Mouse (Mus musculus) R1 (cell line): ENCODE results near the gene AI854703.

ENCODE experiments used
- DNase-seq: peaks from one replicate; pipeline ENCODE4 v3.0.0-alpha.2; 2018; ENCODE audit warnings: low read depth, low spot score

The AI854703 gene

DNA sequence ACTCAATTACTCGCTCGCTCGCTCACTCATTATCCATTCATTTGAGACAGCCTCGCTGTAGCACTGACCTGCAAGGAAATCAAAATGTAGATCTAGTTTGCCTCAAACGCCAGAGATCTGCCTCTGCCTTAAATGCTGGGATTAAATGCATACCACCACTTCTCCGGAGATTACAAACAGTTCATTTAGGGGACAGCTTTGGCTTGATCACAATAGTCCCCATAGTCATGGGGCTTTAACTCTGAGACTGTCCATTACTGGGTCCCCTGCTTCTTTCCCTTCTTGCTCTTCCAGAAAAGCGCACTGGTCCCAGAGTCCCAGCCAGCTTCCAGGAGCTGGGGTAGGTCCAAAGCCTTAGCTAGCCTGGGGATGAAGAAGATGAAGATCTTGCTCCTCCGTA is at the start of gene AI854703:
Gene AI854703, plus strand, starts transcription at position 301 of the 400 bp plus-strand sequence.
- DNase-seq: no peak

GRCm38 (mm10) chr6:48578736-48579135 is 47.8 kb upstream of the AI854703 start:
- DNase-seq: no peak

GRCm38 (mm10) chr6:48579215-48579648 is 47.3 kb upstream of the AI854703 start:
- DNase-seq: no peak

DNA sequence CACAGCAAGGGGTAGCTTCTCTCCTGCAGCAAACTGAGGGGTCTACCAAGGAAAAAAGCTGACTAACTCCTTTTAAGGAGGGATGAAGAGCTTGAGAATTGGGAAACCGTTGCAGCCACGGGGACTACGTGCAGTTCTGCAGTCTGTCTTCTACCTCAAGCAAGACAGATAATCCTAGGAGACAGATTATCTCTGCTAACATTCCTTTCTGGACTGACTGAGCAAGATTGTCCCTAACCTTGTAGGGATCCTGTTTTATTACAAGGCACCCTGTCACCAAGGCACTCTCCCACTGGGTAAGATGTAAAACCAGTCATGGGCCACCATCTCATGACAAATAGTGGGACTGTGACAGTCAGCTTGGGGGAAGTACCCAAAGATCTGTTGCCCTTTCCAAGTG is 45.3 kb upstream of the AI854703 start:
- no peak for DNase-seq

GRCm38 (mm10) chr6:48582037-48582436 is 44.5 kb upstream of the AI854703 start:
- peak; percentile 51 for DNase-seq

DNA sequence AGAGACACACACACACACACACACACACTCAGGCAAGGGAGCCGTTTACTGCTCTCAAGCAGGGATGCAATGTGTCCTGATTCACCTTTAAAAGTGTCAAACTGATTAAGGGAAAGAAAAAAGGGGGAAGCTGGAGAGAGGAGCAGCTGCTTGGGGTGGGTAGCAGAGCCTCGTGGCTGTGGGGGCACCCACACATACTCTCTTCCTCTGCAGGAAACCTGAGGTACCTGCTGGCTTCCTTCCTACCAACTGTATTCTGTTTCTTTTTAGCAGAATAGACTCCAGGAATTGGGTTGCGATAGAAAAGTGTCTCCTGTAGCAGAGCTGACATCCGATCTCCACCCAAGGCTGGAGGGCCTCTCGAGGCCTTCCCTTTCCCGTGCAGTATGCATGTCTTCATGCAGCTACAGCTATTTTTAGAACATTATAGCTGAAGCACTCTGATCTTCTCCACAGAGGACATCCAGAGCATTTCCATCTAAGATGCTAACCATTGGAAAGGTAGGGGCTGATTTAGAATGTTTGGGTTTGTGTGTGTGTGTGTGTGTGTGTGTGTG is 37.3 kb upstream of the AI854703 start, which contains the start of gene Gm45021:
Gene Gm45021, plus strand, starts transcription at position 417 of the 557 bp plus-strand sequence.
- DNase-seq: no peak

GRCm38 (mm10) chr6:48591221-48591845 is 35.2 kb upstream of the AI854703 start:
- no peak for DNase-seq

DNA sequence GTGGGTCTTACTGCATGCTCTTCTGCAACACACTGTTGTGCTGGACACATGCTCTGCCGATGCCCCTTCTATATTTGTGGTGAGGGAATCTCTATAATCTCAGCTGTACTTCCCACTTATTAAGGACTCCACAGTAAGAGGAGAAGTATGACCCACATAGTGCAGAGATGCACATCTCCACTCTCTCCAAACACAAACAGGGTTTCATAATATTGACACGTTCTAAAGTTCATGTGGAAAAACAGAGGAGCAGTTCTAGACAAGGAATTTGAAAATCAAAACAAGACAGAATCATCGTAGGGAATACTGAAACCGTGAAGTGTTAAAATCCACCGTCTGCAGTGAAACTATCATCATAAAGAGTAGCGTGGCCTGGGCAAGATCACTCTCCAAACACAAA is 34.7 kb upstream of the AI854703 start:
- DNase-seq: no peak

DNA sequence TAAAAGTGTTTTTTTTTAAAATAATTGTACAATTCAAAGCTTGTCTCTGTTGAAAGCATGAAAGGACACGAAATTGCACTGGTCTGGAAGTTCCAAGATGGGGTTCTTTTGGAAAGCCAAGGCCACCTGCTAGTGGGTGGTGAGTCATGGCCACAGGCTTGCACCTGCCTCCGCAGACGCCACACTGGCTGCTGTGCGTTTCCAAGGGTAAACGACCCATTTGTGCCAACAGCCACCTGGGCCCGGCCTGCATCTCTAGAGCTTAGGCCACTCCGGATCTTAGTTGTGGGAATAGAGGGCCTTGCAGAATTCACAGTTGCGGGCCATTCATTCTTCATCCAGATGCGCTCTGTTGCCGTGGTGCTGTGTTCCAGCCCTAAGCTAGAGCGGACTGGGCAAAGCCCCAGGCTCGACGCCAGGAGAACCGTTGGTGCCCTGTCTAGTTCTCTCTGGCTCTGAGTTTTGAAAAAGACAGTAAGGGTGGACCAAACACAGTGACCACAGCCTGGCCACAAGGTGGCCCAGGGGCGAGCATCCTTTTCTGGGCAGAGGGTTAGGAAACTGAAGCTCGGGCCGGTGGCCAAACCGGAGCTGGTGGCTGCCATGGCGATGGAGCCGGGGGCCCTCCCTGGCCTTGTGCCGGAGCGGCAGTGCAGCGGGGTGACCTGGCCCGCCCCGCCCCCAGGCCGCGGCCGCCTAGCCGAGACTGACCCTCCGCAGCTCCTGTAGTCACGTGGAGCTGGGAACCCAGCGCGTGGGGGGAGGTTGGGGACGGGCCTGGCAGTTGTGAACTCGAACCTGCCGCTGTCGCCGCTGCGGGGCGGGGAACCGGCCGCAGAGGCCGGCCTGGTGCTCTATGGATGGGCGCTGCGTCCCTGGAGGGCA is 33.2 kb upstream of the AI854703 start, which contains the start of the genes Repin1 and Gm44965:
Gene Repin1, plus strand, starts transcription at position 726 of the 885 bp plus-strand sequence.
Gene Gm44965, plus strand, starts transcription at position 784 of the 885 bp plus-strand sequence.
- DNase-seq: peak; percentile 85

GRCm38 (mm10) chr6:48594043-48594738 is 32.4 kb upstream of the AI854703 start:
- peak; percentile 60 for DNase-seq

- no peak for DNase-seq
Observed at GRCm38 (mm10) chr6:48595278-48595677, 31.3 kb upstream of the AI854703 start.

GRCm38 (mm10) chr6:48596545-48597232 is 29.9 kb upstream of the AI854703 start:
- DNase-seq: peak; percentile 54

DNA sequence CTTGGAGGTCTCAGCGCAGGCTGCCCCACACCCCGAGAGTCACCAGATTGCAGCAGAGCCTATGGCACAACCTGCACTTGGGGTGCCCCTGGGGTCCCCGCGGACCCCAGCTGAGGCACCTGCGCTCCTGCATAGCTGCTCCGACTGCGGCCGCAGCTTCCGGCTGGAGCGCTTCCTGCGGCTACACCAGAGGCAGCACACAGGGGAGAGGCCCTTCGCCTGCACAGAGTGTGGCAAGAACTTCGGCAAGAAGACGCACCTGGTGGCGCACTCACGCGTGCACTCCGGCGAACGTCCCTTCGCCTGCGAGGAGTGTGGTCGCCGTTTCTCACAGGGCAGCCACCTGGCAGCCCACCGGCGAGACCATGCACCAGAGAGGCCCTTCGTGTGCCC is 29.3 kb upstream of the AI854703 start:
- DNase-seq: peak; percentile 79

DNA sequence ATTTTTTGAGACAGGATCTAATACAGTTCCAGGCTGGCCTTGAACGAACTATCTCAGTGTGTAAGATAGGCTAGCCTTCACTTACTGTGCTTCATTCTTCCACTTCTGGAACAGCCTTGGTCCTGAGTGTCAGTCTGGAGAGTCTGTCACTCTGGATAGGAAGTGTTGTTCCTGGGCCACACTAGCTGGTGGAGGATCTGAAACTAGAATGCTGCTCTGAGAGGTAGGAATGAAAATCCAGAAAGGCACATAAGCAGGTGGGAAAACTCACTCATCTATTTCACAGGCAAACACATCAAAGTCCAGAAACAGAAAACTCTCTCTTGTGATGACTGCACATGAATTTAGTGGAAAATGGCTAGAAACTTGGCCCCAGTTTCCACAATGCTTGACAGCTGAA is 26.0 kb upstream of the AI854703 start:
- no peak for DNase-seq

DNA sequence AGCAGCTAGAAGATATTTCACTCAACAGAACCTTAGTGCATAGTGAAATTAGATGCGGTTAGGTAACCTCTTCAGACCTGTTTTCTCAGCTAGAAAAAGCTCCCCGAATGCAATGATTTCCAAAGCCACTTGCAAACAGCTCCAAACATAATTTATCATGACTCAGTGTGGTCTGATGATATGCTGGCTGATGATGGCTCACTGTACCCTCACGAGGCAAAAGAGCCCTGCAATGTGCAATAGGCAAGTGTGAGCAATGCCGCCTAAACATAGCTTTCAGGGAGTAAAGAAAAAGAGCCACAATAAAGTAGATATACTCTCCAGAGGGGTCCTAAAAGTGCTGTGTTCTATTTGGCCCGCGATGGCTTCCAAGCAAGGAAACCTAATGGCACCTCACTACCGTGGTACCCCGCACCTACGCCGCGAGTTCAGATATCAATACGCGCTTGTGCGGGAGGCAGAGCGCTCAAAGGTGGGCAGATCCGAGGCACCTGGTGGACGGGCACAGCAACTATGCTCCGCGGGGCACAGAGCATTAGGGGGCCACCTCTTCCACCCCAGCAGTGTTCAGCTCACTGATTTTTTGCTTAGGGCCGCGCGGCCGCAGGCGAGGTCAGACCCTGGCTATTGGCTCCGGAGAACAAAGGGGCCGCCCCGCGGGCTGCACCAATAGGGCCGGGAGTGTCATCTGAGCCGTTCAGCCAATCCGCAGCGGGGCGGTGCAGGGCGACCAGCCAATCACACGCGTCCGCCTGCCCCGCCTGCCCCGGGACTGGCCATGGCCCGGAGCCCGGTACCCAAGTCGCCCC is 25.1 kb upstream of the AI854703 start, which contains the start of gene Zfp775:
Gene Zfp775, plus strand, starts transcription at position 793 of the 809 bp plus-strand sequence.
- peak; percentile 90 for DNase-seq

- peak; percentile 37 for DNase-seq
Observed at GRCm38 (mm10) chr6:48602080-48602741, 24.4 kb upstream of the AI854703 start.

DNA sequence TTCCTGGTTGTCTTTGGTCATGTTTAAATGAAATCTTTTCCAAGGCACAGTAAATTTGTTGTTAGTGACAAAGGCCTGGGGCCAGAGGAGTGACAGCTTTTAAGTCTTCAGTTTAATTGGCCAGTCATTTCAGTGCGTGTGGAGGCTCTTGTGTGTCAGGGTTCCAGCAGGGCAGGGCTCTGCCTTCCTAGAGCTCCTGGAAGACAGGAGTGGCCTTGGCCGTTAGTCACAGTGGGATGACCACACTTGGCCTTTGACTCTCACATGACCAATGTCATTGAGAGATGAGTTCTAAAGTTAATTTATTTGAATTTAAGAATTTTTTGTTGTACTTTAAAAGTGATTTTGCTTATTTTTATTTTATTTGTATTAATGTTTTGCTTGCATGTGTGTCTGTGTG is 18.4 kb upstream of the AI854703 start:
- no peak for DNase-seq

DNA sequence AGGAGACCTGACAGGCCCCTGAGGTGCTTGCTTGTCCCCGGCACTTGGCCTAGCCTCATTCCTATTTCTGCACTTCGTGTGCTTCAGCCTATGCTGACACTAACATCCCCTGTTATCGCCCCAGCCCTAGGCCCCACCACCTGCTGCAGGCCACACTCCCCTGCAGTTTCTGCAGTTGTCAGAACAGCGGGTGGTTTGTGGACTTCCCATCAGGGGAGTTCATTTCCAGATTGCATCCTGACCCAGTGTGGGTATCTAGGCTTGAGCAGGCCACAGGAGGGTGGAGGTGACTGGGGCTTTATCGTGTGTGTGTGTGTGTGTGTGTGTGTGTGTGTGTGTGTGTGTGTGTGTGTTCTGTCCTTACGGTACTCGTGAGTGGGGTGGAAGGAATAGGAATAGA is 17.1 kb upstream of the AI854703 start:
- no peak for DNase-seq

DNA sequence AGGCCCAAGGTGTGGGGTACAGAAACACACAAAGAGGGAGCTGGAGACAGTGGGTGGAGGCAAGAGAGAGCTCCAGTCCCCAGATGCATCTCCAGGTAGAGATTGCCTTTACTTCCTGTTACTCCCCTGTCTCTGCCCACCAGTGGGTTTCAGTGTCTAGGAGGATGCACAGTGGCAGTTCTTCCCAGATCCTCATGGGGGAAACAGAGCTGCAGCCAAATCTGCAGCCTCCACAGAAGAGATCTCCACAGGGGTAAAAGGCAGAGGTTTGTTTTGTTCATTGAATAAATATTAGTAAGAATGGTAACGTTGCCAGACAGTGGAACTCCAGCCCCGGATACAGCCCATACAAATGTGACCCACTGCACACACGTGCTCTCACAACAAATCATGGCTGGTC is 15.9 kb upstream of the AI854703 start:
- no peak for DNase-seq

- DNase-seq: no peak
Observed at GRCm38 (mm10) chr6:48613464-48613863, 13.1 kb upstream of the AI854703 start.
